Mouse (Mus musculus): ENCODE results near the gene Fkbp2. TPM values are rescaled to one million over a fixed set of nuclear protein-coding genes. Genes with fewer than 3 reads are reported as not detected.

Gene Fkbp2
- total RNA-seq, 1 experiment = 51.0 TPM

DNA sequence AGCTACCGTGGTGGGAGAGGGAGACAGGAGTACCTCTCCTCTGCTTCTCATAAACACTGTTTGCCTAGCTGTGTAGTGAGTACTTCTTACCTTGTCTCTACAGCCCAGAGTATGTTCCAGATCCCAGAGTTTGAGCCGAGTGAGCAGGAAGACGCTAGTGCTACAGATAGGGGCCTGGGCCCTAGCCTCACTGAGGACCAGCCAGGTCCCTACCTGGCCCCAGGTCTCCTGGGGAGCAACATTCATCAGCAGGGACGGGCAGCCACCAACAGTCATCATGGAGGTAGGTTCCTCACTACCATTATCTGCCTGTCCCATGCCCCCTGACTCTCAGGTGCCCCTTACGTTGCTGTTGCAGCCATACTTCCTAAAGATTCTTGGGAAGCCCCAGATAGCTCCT lies 37.5 kb downstream of the Fkbp2 start:
- no peaks in the 10 kb centered on the region for H3K9me3 ChIP-seq (ENCODE audit: control insufficient read depth, insufficient read depth, low read depth, low read length)
- peak overlapping the region; percentile 35 to 43 for H3K4me3 ChIP-seq (ENCODE audit: insufficient read depth in 1 of 2, low read depth in 1 of 2, low read length in 2 of 2, poor library complexity in 1 of 2, severe bottlenecking in 1 of 2)
- DNase-seq (ENCODE audit: low read depth, low spot score) = no peak
- in situ Hi-C loops (cut with MboI; ENCODE audit: low sequenced_read_pairs in 2 of 2, unreplicated experiment in 2 of 2) = no loop called here
- H3K27ac ChIP-seq (ENCODE audit: insufficient read depth, low read depth, low read length, poor library complexity, severe bottlenecking) = no peak overlapping the region
- H3K9ac ChIP-seq (ENCODE audit: insufficient read depth, low read depth, low read length, poor library complexity, severe bottlenecking) = peak overlapping the region; percentile 25; the same call in 1 of the 2 replicates
- H3K36me3 ChIP-seq (ENCODE audit: control insufficient read depth, insufficient read depth, low read length, poor library complexity, severe bottlenecking) = no peaks in the 10 kb centered on the region
- no peak for TF ChIP-seq ZNF384 (IDR thresholded peaks at IDR 0.05; ENCODE audit: low read depth, low read length)
- no peak for TF ChIP-seq CHD2 (IDR thresholded peaks at IDR 0.05; ENCODE audit: low read depth, low read length)
- TF ChIP-seq MAFK (IDR thresholded peaks at IDR 0.05; ENCODE audit: insufficient read depth, low read depth, low read length) = no peak
- no peak for TF ChIP-seq HCFC1 (IDR thresholded peaks at IDR 0.05; ENCODE audit: borderline replicate concordance, insufficient read depth, low read length)
- no peak for TF ChIP-seq ZC3H11A (IDR thresholded peaks at IDR 0.05; ENCODE audit: borderline replicate concordance, low read depth, low read length)
- peaks cover 0 to 10% of the 10 kb centered on the region in 2 experiments; a peak in 1 of 4 replicates for H3K4me1 ChIP-seq (ENCODE audit: control insufficient read depth in 2 of 2, insufficient read depth in 2 of 2, low read length in 2 of 2, poor library complexity in 1 of 2)

DNA sequence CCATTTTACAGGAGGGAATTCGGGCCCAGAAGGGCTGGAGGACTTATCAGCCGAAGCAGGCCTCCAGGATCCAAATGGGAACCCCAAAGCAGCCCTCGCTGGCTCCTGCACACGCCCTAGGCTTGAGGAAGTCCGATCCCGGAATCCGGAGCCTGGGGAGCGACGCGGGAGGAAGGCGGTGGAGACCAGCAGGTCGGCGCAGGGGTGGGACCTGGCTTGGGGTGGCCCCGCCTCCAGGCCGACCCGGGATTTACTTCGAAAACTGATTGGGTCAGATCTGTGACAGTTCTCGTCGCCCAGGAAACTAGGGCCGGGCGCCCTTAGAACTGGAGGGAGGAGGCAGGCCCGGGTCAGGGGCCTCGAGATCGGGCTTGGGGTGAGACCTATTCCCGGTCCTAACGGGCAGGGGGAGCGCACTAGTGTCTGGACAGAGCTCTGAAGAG lies 38.0 kb downstream of the Fkbp2 start, which contains the start of gene Gpr137:
Gene Gpr137, minus strand, starts transcription at position 232 of the 443 bp plus-strand sequence.
- no peak for TF ChIP-seq MAFK (IDR thresholded peaks at IDR 0.05; ENCODE audit: insufficient read depth, low read depth, low read length)
- TF ChIP-seq ZNF384 (IDR thresholded peaks at IDR 0.05; ENCODE audit: low read depth, low read length) = no peak
- TF ChIP-seq HCFC1 (IDR thresholded peaks at IDR 0.05; ENCODE audit: borderline replicate concordance, insufficient read depth, low read length) = 0 out of 2 replicates have a peak, but pooled peaks have one; percentile 29
- TF ChIP-seq CHD2 (IDR thresholded peaks at IDR 0.05; ENCODE audit: low read depth, low read length) = no peak
- TF ChIP-seq ZC3H11A (IDR thresholded peaks at IDR 0.05; ENCODE audit: borderline replicate concordance, low read depth, low read length) = no peak
- in situ Hi-C loops (cut with MboI; ENCODE audit: low sequenced_read_pairs in 2 of 2, unreplicated experiment in 2 of 2) = no loop called here
- H3K36me3 ChIP-seq (ENCODE audit: control insufficient read depth, insufficient read depth, low read length, poor library complexity, severe bottlenecking) = no peaks in the 10 kb centered on the region
- DNase-seq (ENCODE audit: low read depth, low spot score) = peak; percentile 92
- H3K9ac ChIP-seq (ENCODE audit: insufficient read depth, low read depth, low read length, poor library complexity, severe bottlenecking) = peak within 1 kb of the TSS; percentile 82
- no peaks in the 10 kb centered on the region for H3K9me3 ChIP-seq (ENCODE audit: control insufficient read depth, insufficient read depth, low read depth, low read length)
- H3K27ac ChIP-seq (ENCODE audit: insufficient read depth, low read depth, low read length, poor library complexity, severe bottlenecking) = peak within 1 kb of the TSS; percentile 58; the same call in 1 of the 2 replicates
- H3K4me1 ChIP-seq (ENCODE audit: control insufficient read depth in 2 of 2, insufficient read depth in 2 of 2, low read length in 2 of 2, poor library complexity in 1 of 2) = peaks cover 0 to 10% of the 10 kb centered on the region in 2 experiments; a peak in 1 of 4 replicates
- peak within 1 kb of the TSS; percentile 35 to 83 for H3K4me3 ChIP-seq (ENCODE audit: insufficient read depth in 1 of 2, low read depth in 1 of 2, low read length in 2 of 2, poor library complexity in 1 of 2, severe bottlenecking in 1 of 2)

- Histone ChIP-seq H3K4me3 (ENCODE audit: insufficient read depth in 1 of 2, low read depth in 1 of 2, low read length in 2 of 2, poor library complexity in 1 of 2, severe bottlenecking in 1 of 2) (peak within 1 kb of the TSS; percentile 35 to 83), H3K9ac (ENCODE audit: insufficient read depth, low read depth, low read length, poor library complexity, severe bottlenecking) (peak within 1 kb of the TSS; percentile 82), H3K9me3 (ENCODE audit: control insufficient read depth, insufficient read depth, low read depth, low read length) (no peaks in the 10 kb centered on the region), H3K27ac (ENCODE audit: insufficient read depth, low read depth, low read length, poor library complexity, severe bottlenecking) (peak within 1 kb of the TSS; percentile 58; the same call in 1 of the 2 replicates), H3K36me3 (ENCODE audit: control insufficient read depth, insufficient read depth, low read length, poor library complexity, severe bottlenecking) (no peaks in the 10 kb centered on the region), H3K4me1 (ENCODE audit: control insufficient read depth in 2 of 2, insufficient read depth in 2 of 2, low read length in 2 of 2, poor library complexity in 1 of 2) (peaks cover 0 to 7% of the 10 kb centered on the region in 2 experiments; a peak in 1 of 4 replicates)
- DNase-seq (ENCODE audit: low read depth, low spot score) = peak; percentile 80
- TF ChIP-seq ZC3H11A (IDR thresholded peaks at IDR 0.05; ENCODE audit: borderline replicate concordance, low read depth, low read length) = no peak
- no peak for TF ChIP-seq MAFK (IDR thresholded peaks at IDR 0.05; ENCODE audit: insufficient read depth, low read depth, low read length)
- peak; percentile 81 for TF ChIP-seq HCFC1 (IDR thresholded peaks at IDR 0.05; ENCODE audit: borderline replicate concordance, insufficient read depth, low read length)
- TF ChIP-seq ZNF384 (IDR thresholded peaks at IDR 0.05; ENCODE audit: low read depth, low read length) = no peak
- no peak for TF ChIP-seq CHD2 (IDR thresholded peaks at IDR 0.05; ENCODE audit: low read depth, low read length)
- in situ Hi-C loops (cut with MboI; ENCODE audit: low sequenced_read_pairs in 2 of 2, unreplicated experiment in 2 of 2) = no loop called here
Measured at GRCm38 (mm10) chr19:6941372-6942248, 38.7 kb downstream of the Fkbp2 start, which contains the start of gene Bad. Gene Bad (plus strand): TSS chr19:6941861.

DNA sequence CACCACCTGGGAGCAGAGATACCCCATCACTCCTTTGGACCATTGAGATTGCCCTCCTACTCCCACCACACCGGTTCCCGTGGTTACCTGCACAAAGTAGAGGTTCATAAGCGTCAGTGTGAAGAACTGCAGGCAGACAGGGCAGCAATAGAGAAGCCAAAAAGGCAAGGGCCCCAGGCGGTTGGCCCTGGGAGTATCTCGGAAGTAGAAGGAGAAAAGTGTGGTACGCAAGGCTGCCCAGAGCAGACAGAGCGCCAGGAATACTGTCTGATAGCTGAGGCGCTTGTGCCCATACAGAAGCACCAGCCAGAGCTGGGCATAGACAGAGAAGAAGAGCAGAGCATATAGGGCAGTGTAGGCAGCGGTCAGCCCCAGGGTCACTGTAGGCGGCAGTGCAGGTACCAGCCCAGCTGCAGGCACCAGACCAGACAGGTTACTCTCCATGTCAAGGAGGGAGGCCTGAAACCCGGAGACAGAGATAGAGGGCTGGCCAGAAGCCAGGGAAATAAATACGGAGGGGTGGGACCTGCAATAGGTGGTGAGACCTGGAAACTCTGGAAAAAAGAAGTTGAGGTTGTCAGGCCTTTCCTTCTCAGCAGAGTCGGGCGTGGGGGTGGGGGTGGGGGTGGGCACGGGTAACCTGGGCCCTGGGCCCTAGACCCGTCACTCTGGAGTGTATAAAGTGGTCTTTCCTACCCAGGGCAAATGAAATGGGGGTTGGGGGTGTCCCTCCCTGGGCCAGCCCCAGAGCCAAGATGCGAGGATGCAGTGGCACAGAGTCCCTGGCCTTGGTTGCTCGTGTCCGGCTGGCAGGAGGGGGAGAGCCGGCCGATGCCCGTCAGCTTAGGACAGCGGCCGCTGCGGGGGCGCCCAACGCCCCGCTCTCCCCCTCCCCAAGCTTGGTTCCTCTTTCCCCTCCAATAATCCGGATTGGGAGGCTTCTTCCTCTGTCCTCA lies 39.6 kb downstream of the Fkbp2 start:
- Histone ChIP-seq H3K9ac (ENCODE audit: insufficient read depth, low read depth, low read length, poor library complexity, severe bottlenecking) (peak overlapping the region; percentile 74), H3K4me3 (ENCODE audit: insufficient read depth in 1 of 2, low read depth in 1 of 2, low read length in 2 of 2, poor library complexity in 1 of 2, severe bottlenecking in 1 of 2) (peak overlapping the region; percentile 34 to 83), H3K4me1 (ENCODE audit: control insufficient read depth in 2 of 2, insufficient read depth in 2 of 2, low read length in 2 of 2, poor library complexity in 1 of 2) (peaks cover 0 to 7% of the 10 kb centered on the region in 2 experiments; a peak in 1 of 4 replicates), H3K36me3 (ENCODE audit: control insufficient read depth, insufficient read depth, low read length, poor library complexity, severe bottlenecking) (no peaks in the 10 kb centered on the region), H3K27ac (ENCODE audit: insufficient read depth, low read depth, low read length, poor library complexity, severe bottlenecking) (no peak overlapping the region), H3K9me3 (ENCODE audit: control insufficient read depth, insufficient read depth, low read depth, low read length) (no peaks in the 10 kb centered on the region)
- in situ Hi-C loops (cut with MboI; ENCODE audit: low sequenced_read_pairs in 2 of 2, unreplicated experiment in 2 of 2) = no loop called here
- TF ChIP-seq ZC3H11A (IDR thresholded peaks at IDR 0.05; ENCODE audit: borderline replicate concordance, low read depth, low read length) = no peak
- no peak for TF ChIP-seq CHD2 (IDR thresholded peaks at IDR 0.05; ENCODE audit: low read depth, low read length)
- TF ChIP-seq HCFC1 (IDR thresholded peaks at IDR 0.05; ENCODE audit: borderline replicate concordance, insufficient read depth, low read length) = no peak
- no peak for TF ChIP-seq ZNF384 (IDR thresholded peaks at IDR 0.05; ENCODE audit: low read depth, low read length)
- no peak for TF ChIP-seq MAFK (IDR thresholded peaks at IDR 0.05; ENCODE audit: insufficient read depth, low read depth, low read length)
- DNase-seq (ENCODE audit: low read depth, low spot score) = no peak

All from ES-E14 (cell line).